Mouse (Mus musculus) ES-E14 (cell line): ENCODE results near the gene Ankfn1. TPM values are rescaled to one million over a fixed set of nuclear protein-coding genes. Genes with fewer than 3 reads are reported as not detected.

ENCODE experiments used
- DNase-seq: peaks from one replicate; pipeline ENCODE4 v3.0.0-alpha.2; 2013; ENCODE audit warnings: low read depth, low spot score
- H3K27ac ChIP-seq: 2 replicates; pipeline ENCODE4 v1.5.1; 2012; ENCODE audit warnings: low read depth, mild to moderate bottlenecking, low read length, moderate library complexity, mixed read lengths; ENCODE audit not compliant: poor library complexity, insufficient read depth, severe bottlenecking
- H3K36me3 ChIP-seq: 2 replicates; pipeline ENCODE4 v1.6.1; 2012; ENCODE audit warnings: mild to moderate bottlenecking, low read length, moderate library complexity, mixed read lengths; ENCODE audit not compliant: control insufficient read depth, poor library complexity, insufficient read depth, severe bottlenecking
- H3K4me1 ChIP-seq, 2 experiments: fragments of 150-350 bp in 1 of 2; sonication (generic) in 1 of 2; 2 replicates each; pipeline ENCODE4 v1.6.1; 2012; ENCODE audit warnings: low read length in 2 of 2, mild to moderate bottlenecking in 1 of 2, mixed read lengths in 1 of 2; ENCODE audit not compliant: control insufficient read depth in 2 of 2, insufficient read depth in 2 of 2, poor library complexity in 1 of 2
- H3K4me3 ChIP-seq, 2 experiments: fragments of 150-350 bp in 1 of 2; sonication (generic) in 1 of 2; 2 replicates each; pipeline ENCODE4 v1.5.1; 2012; ENCODE audit warnings: low read length in 2 of 2, low read depth in 1 of 2, mild to moderate bottlenecking in 1 of 2, mixed read lengths in 1 of 2; ENCODE audit not compliant: insufficient read depth in 1 of 2, poor library complexity in 1 of 2, severe bottlenecking in 1 of 2
- H3K9ac ChIP-seq: 2 replicates; pipeline ENCODE4 v1.6.1; 2012; ENCODE audit warnings: low read depth, mild to moderate bottlenecking, low read length, mixed read lengths; ENCODE audit not compliant: poor library complexity, insufficient read depth, severe bottlenecking
- H3K9me3 ChIP-seq: fragments of 150-350 bp; sonication (generic); 2 replicates; pipeline ENCODE4 v1.6.1; 2012; ENCODE audit warnings: low read depth, mild to moderate bottlenecking, low read length; ENCODE audit not compliant: control insufficient read depth, insufficient read depth
- CHD2 ChIP-seq: IDR thresholded peaks from 2 replicates; pipeline ENCODE4 v1.6.1; 2014; ENCODE audit warnings: mild to moderate bottlenecking, low read depth, low read length, inconsistent platforms
- HCFC1 ChIP-seq: IDR thresholded peaks from 2 replicates; pipeline ENCODE4 v1.6.1; 2012; ENCODE audit warnings: low read length, inconsistent platforms, borderline replicate concordance; ENCODE audit not compliant: insufficient read depth
- MAFK ChIP-seq: IDR thresholded peaks from 2 replicates; pipeline ENCODE4 v1.6.1; 2014; ENCODE audit warnings: mild to moderate bottlenecking, low read depth, low read length, inconsistent platforms; ENCODE audit not compliant: insufficient read depth
- ZC3H11A ChIP-seq: IDR thresholded peaks from 2 replicates; pipeline ENCODE4 v1.6.1; 2012; ENCODE audit warnings: low read depth, mild to moderate bottlenecking, inconsistent platforms, low read length, borderline replicate concordance
- ZNF384 ChIP-seq: IDR thresholded peaks from 2 replicates; pipeline ENCODE4 v1.6.1; 2012; ENCODE audit warnings: low read depth, low read length, inconsistent platforms
- in situ Hi-C, 2 experiments: fragments of 600-800 bp; cut with MboI; formaldehyde crosslinking; loops; one replicate each; pipeline ENCODE4 v1.15.1; 2025; ENCODE audit warnings: low sequenced_read_pairs in 2 of 2, inconsistent platforms in 1 of 2; ENCODE audit not compliant: unreplicated experiment in 2 of 2
- total RNA-seq: library from RNA; depleted of rRNA; stranded (reverse); fragments of 300-350 nt; gene quantifications from 2 replicates; pipeline ENCODE4 v1.2.3, GENCODE M21; 2012

Ankfn1 gene
- total RNA-seq, 1 experiment = not detected

DNA sequence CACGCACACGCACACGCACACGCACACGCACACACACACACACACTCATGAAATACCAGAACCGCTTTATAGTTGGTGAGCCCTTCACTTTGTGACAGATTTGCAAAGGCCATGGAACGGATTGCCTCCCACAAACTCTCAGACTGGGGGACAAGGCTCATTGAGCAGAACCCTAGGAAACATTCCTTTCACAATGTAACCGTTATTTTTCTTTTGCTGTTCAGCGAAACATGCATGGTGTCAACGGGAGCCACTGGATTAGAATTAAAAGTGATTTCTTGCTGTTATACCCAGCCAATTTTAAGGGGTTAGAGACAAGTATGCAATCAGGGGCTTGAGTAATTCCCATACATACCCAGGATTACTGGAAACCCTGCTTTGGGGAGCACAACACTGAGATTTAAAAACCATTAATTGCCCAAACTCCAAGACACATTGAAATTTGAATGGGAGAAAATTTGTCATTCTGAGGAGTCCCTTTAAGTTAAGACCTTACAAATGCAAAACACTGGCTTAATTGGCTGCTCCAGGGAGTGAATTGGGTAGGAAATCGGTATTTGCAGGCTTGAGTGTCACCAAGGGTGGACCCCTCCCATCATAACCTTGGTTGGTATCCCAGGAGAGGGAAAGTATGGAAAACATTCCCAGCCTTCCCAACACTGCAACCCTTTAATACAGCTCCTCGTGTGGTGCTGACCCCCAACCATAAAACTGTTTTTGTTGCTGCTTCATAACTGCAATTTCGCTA is 153.6 kb downstream of the Ankfn1 start:
- TF ChIP-seq CHD2 (0 out of 2 replicates have a peak, but pooled peaks have one; percentile 19), HCFC1 (no peak)
- H3K4me1 ChIP-seq = no peaks in the 10 kb centered on the region
- no peak for DNase-seq
- no peak overlapping the region for H3K4me3 ChIP-seq
- no peak overlapping the region for H3K27ac ChIP-seq
- H3K36me3 ChIP-seq = no peaks in the 10 kb centered on the region
- no peak overlapping the region for H3K9ac ChIP-seq
- in situ Hi-C loops = no loop called here
- H3K9me3 ChIP-seq = no peaks in the 10 kb centered on the region

GRCm38 (mm10) chr11:89619955-89620354 is 157.5 kb downstream of the Ankfn1 start:
- Histone ChIP-seq H3K4me1 (no peaks in the 10 kb centered on the region), H3K36me3 (no peaks in the 10 kb centered on the region), H3K9ac (no peak overlapping the region), H3K4me3 (no peak overlapping the region), H3K9me3 (no peaks in the 10 kb centered on the region), H3K27ac (no peak overlapping the region)
- TF ChIP-seq MAFK = no peak
- TF ChIP-seq HCFC1 = no peak
- no peak for TF ChIP-seq ZNF384
- TF ChIP-seq CHD2 = no peak
- no peak for TF ChIP-seq ZC3H11A
- peak; percentile 28 for DNase-seq
- in situ Hi-C loops = no loop called here

DNA sequence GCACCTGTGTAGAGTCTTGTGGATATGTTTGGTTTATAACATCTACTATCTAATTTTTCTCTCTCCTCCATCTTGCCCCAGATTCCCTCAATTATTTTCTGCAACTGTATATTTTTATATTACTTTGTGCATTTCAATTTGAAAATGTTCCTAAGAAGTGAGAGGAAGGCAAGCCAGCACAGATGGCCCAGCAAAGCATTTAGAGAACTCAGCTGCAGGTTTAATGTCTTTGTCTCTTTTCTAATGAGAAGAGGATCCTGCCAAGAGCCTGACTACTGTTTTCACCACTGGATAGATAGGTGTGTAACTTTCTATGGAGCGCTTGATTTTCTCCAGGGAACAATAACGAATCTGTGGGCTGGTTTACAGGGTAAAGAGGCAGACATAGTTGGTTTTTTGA is 161.6 kb downstream of the Ankfn1 start:
- in situ Hi-C loops = no loop called here
- TF ChIP-seq MAFK = no peak
- TF ChIP-seq CHD2 = no peak
- no peak for TF ChIP-seq ZC3H11A
- TF ChIP-seq ZNF384 = no peak
- no peak for TF ChIP-seq HCFC1
- no peak for DNase-seq
- no peak overlapping the region for H3K4me3 ChIP-seq
- H3K9ac ChIP-seq = no peak overlapping the region
- H3K27ac ChIP-seq = no peak overlapping the region
- H3K4me1 ChIP-seq = no peaks in the 10 kb centered on the region
- no peaks in the 10 kb centered on the region for H3K9me3 ChIP-seq
- H3K36me3 ChIP-seq = no peaks in the 10 kb centered on the region

DNA sequence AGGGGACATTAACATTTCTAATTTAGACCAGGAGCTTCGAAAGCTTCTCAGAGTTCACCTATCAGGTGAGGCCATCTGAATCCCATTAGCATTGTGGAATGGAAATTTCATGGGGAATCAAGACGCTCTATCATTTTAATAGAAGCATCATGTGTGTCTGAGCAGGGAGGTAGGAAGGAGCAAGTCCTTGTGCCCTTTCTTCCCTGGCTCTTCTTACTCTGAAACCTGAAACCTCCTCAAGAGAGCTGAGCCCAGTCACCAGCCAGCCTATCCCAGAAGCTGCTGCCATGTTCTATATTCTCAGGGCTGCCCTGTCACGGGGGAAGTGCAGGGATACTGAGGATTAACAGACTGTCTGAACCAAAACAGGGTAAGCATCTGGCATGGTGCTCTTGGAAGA is 165.9 kb downstream of the Ankfn1 start:
- no peaks in the 10 kb centered on the region for H3K4me1 ChIP-seq
- no peak overlapping the region for H3K9ac ChIP-seq
- H3K9me3 ChIP-seq = no peaks in the 10 kb centered on the region
- no peak overlapping the region for H3K4me3 ChIP-seq
- TF ChIP-seq CHD2 (no peak), ZC3H11A (no peak), HCFC1 (no peak), MAFK (no peak), ZNF384 (no peak)
- no peaks in the 10 kb centered on the region for H3K36me3 ChIP-seq
- no peak overlapping the region for H3K27ac ChIP-seq
- no peak for DNase-seq
- in situ Hi-C loops = no loop called here

GRCm38 (mm10) chr11:89608071-89608470 is 169.4 kb downstream of the Ankfn1 start:
- in situ Hi-C loops = no loop called here
- no peaks in the 10 kb centered on the region for H3K9me3 ChIP-seq
- no peak for DNase-seq
- no peak overlapping the region for H3K4me3 ChIP-seq
- H3K4me1 ChIP-seq = no peaks in the 10 kb centered on the region
- H3K9ac ChIP-seq = no peak overlapping the region
- TF ChIP-seq ZC3H11A (no peak), ZNF384 (no peak), CHD2 (no peak), HCFC1 (no peak), MAFK (no peak)
- no peak overlapping the region for H3K27ac ChIP-seq
- H3K36me3 ChIP-seq = no peaks in the 10 kb centered on the region
